Mouse (Mus musculus): ENCODE measurements around the gene Farp2. TPM values are rescaled to one million over a fixed set of nuclear protein-coding genes. Genes with fewer than 3 reads are reported as not detected.

The Farp2 gene
- 3.8 to 4.9 TPM (median 4.5 TPM) in 4 replicates for total RNA-seq (2023; ENCODE audit: inconsistent age)

GRCm38 (mm10) chr1:93511585-93512350 lies at the start of gene Farp2:
Gene Farp2 (plus strand): TSS chr1:93512079.

GRCm38 (mm10) chr1:93478586-93479475 lies 33.0 kb upstream of the Farp2 start, which contains the start of gene Hdlbp:
Gene Hdlbp (minus strand): TSS chr1:93478815.

GRCm38 (mm10) chr1:93658559-93658958 lies 146.7 kb downstream of the Farp2 start, which contains the start of gene Stk25:
Gene Stk25 (minus strand): TSS chr1:93658659.

Other genes with a start within 250 kb of the Farp2 start
- 14.6 to 23.0 TPM (median 18.2 TPM) in 4 replicates for gene Mterf4, start 206.2 kb upstream of the Farp2 start, total RNA-seq (2023; ENCODE audit: inconsistent age)
- 20.6 to 30.1 TPM (median 25.2 TPM) in 4 replicates for gene Ppp1r7, start 169.2 kb upstream of the Farp2 start, total RNA-seq (2023; ENCODE audit: inconsistent age)
- 2.0 to 4.5 TPM (median 2.9 TPM) in 4 replicates for gene Pask, start 168.6 kb upstream of the Farp2 start, total RNA-seq (2023; ENCODE audit: inconsistent age)
- gene Ano7, start 138.1 kb upstream of the Farp2 start, total RNA-seq (2023; ENCODE audit: inconsistent age), result 0.26 to 1.3 TPM (median 0.60 TPM) in 4 replicates
- gene Hdlbp, start 33.3 kb upstream of the Farp2 start, total RNA-seq (2023; ENCODE audit: inconsistent age), result 123 to 144 TPM (median 138 TPM) in 4 replicates
- 97.2 to 110 TPM (median 107 TPM) in 4 replicates for gene Stk25, start 146.6 kb downstream of the Farp2 start, total RNA-seq (2023; ENCODE audit: inconsistent age)
- gene Bok, start 173.6 kb downstream of the Farp2 start, total RNA-seq (2023; ENCODE audit: inconsistent age), result not detected in 4 replicates
- gene Atg4b, start 239.4 kb downstream of the Farp2 start, total RNA-seq (2023; ENCODE audit: inconsistent age), result 89.7 to 110 TPM (median 95.8 TPM) in 4 replicates
- 18.9 to 23.6 TPM (median 21.0 TPM) in 4 replicates for gene Thap4, start 242.8 kb downstream of the Farp2 start, total RNA-seq (2023; ENCODE audit: inconsistent age)